In genomic region chr13:52600015-52600643, GRCm38 (mm10) we compare ENCODE assay signal across 23 mouse cellular contexts. TPM values are rescaled to one million over a fixed set of nuclear protein-coding genes. Genes with fewer than 3 reads are reported as not detected.
DNase-seq lines count a peak whose midpoint lies in the region; ATAC-seq and TF ChIP-seq lines count a peak whose summit lies in the region.
"Had no signal": no experiment of that assay in that cellular context is flagged by ENCODE, and none has a peak within 500 bp of the region (broad histone marks: within the 10 kb centered on the region; RNA-seq: fewer than 3 reads in every experiment).

No protein-coding gene starts in this region.

- no peaks in the 10 kb centered on the region for H3K27me3 ChIP-seq in midbrain, embryonic 10.5 days (ENCODE audit: low read depth, poor library complexity, severe bottlenecking)
- no peaks in the 10 kb centered on the region for H3K27me3 ChIP-seq in midbrain, embryonic 14.5 days (ENCODE audit: control insufficient read depth, insufficient read depth, low read length)
- H3K27me3 ChIP-seq in CH12.LX (replicated peaks) = no peaks in the 10 kb centered on the region
- H3K27me3 ChIP-seq: forebrain, embryonic 13.5 days; hindbrain, embryonic 15.5 days; intestine, embryonic 15.5 days; limb, embryonic 13.5 days; lung, embryonic 15.5 days; neural tube, embryonic 15.5 days had no signal

- H3K36me3 ChIP-seq in midbrain, embryonic 10.5 days = no peaks in the 10 kb centered on the region
- H3K36me3 ChIP-seq in midbrain, embryonic 14.5 days (ENCODE audit: control insufficient read depth, insufficient read depth, low read length) = no peaks in the 10 kb centered on the region
- peaks cover 45 to 63% of the 10 kb centered on the region in 2 experiments for H3K36me3 ChIP-seq in CH12.LX (replicated peaks in 1 of 2; ENCODE audit: control insufficient read depth in 1 of 2, insufficient read depth in 1 of 2, low read length in 1 of 2)
- H3K36me3 ChIP-seq: heart, embryonic 10.5 days; hindbrain, embryonic 15.5 days; intestine, embryonic 15.5 days; limb, embryonic 13.5 days; lung, embryonic 15.5 days; neural tube, embryonic 15.5 days had no signal

- no peak for ATAC-seq in midbrain, embryonic 14.5 days (ENCODE audit: low FRiP score, low TSS enrichment)
- peak; percentile 28; the same call in 1 of the 2 replicates for ATAC-seq in common myeloid progenitor, adult 5-6 weeks (replicated peaks; ENCODE audit: low read depth, poor library complexity, severe bottlenecking)
- no peak for ATAC-seq in activated CD4-positive, CD25-positive, alpha-beta regulatory T cell, adult 4 months
- ATAC-seq: forebrain, embryonic 13.5 days; intestine, embryonic 15.5 days; midbrain, embryonic 16.5 days had no signal

- H3K9ac ChIP-seq in midbrain, embryonic 14.5 days (replicated peaks; ENCODE audit: low read length) = no peak overlapping the region
- peak overlapping the region; percentile 96 for H3K9ac ChIP-seq in CH12.LX (ENCODE audit: insufficient read depth, low read depth)
- H3K9ac ChIP-seq: forebrain, embryonic 13.5 days; hindbrain, embryonic 15.5 days; intestine, embryonic 15.5 days; limb, embryonic 13.5 days; liver, embryonic 14.5 days; lung, embryonic 15.5 days; neural tube, embryonic 15.5 days had no signal

- H3K4me2 ChIP-seq in midbrain, embryonic 14.5 days (ENCODE audit: low read length) = no peak overlapping the region
- H3K4me2 ChIP-seq in CH12.LX (ENCODE audit: insufficient read depth, low read depth, poor library complexity, severe bottlenecking) = peak overlapping the region; percentile 82
- H3K4me2 ChIP-seq: forebrain, embryonic 13.5 days; hindbrain, embryonic 15.5 days; intestine, embryonic 15.5 days; limb, embryonic 13.5 days; lung, embryonic 15.5 days; neural tube, embryonic 15.5 days had no signal

- peak; percentile 95 for TF ChIP-seq EP300 in CH12.LX (IDR thresholded peaks at IDR 0.05; ENCODE audit: low read length)

- no peak for DNase-seq in midbrain, embryonic 10.5 days (ENCODE audit: low spot score)
- DNase-seq in midbrain, embryonic 14.5 days = no peak
- peak; percentile 97 for DNase-seq in CH12.LX (ENCODE audit: extremely low read depth)
- DNase-seq in natural killer cell, adult 2 months (ENCODE audit: low spot score in 2 of 2) = peak; percentile 43 to 56
- no peak for DNase-seq in cerebellum, adult 9-10 months
- DNase-seq in adrenal gland, postnatal 25 days = no peak
- DNase-seq: cerebellum, adult 2 months; cerebellum, postnatal 36 days; gastrocnemius, adult 2 months; heart, postnatal 4 days; kidney, adult 9 months had no signal

- no peak for TF ChIP-seq CTCF in CH12.LX (conservative IDR thresholded peaks at IDR 0.05 in 1 of 2, IDR thresholded peaks at IDR 0.05 in 1 of 2; ENCODE audit: low read depth in 2 of 2, low read length in 2 of 2)

- in situ Hi-C loops in CH12.LX (cut with MboI; ENCODE audit: low pct_ligation_motif_present, low pct_unique_long_range_greater_than_20kb, low sequenced_read_pairs) = no loop called here

- dilution Hi-C loops in CH12.LX (cut with MboI; ENCODE audit: extremely low pct_ligation_motif_present, extremely low pct_unique_long_range_greater_than_20kb, low sequenced_read_pairs) = no loop called here

- WGBS in midbrain, embryonic 10.5 days = 72% methylated on average over 4 of the region's 4 CpGs
- 62% methylated on average over 4 of the region's 4 CpGs for WGBS in midbrain, embryonic 14.5 days

- peak overlapping the region; percentile 13; the same call in 1 of the 2 replicates for H3K27ac ChIP-seq in midbrain, embryonic 10.5 days (replicated peaks)
- H3K27ac ChIP-seq in midbrain, embryonic 14.5 days (replicated peaks; ENCODE audit: low read depth, low read length) = no peak overlapping the region
- peak overlapping the region; percentile 98 for H3K27ac ChIP-seq in CH12.LX (ENCODE audit: insufficient read depth, low read depth)
- H3K27ac ChIP-seq: forebrain, embryonic 13.5 days; gastrocnemius, adult 2 months; heart, embryonic 10.5 days; hindbrain, embryonic 15.5 days; intestine, embryonic 15.5 days; limb, embryonic 13.5 days; liver, embryonic 14.5 days; lung, embryonic 15.5 days; neural tube, embryonic 15.5 days; stomach, postnatal 0 days had no signal

- H3K9me3 ChIP-seq in midbrain, embryonic 10.5 days (replicated peaks) = 0 out of 2 replicates have a peak, but pooled peaks cover 2% of the 10 kb centered on the region
- no peaks in the 10 kb centered on the region for H3K9me3 ChIP-seq in midbrain, embryonic 14.5 days (ENCODE audit: control insufficient read depth, low read length)
- H3K9me3 ChIP-seq in CH12.LX (replicated peaks; ENCODE audit: low read length) = peaks cover 16% of the 10 kb centered on the region
- H3K9me3 ChIP-seq: forebrain, embryonic 13.5 days; heart, embryonic 10.5 days; hindbrain, embryonic 15.5 days; intestine, embryonic 15.5 days; limb, embryonic 13.5 days; lung, embryonic 15.5 days; neural tube, embryonic 15.5 days had no signal

- TF ChIP-seq POLR2A in CH12.LX (IDR thresholded peaks at IDR 0.05; ENCODE audit: low read depth, low read length) = peak; percentile 72

- no peak overlapping the region for H3K4me3 ChIP-seq in midbrain, embryonic 10.5 days
- no peak overlapping the region for H3K4me3 ChIP-seq in midbrain, embryonic 14.5 days (replicated peaks; ENCODE audit: low read depth, low read length)
- peak overlapping the region; percentile 82 to 89 (median 89) for H3K4me3 ChIP-seq in CH12.LX (replicated peaks in 1 of 3; ENCODE audit: low read depth in 2 of 3, low read length in 2 of 3, poor library complexity in 1 of 3)
- H3K4me3 ChIP-seq: forebrain, embryonic 13.5 days; gastrocnemius, adult 2 months; heart, embryonic 10.5 days; hindbrain, embryonic 15.5 days; intestine, embryonic 15.5 days; limb, embryonic 13.5 days; lung, embryonic 15.5 days; neural tube, embryonic 15.5 days had no signal

- TF ChIP-seq RAD21 in CH12.LX (IDR thresholded peaks at IDR 0.05; ENCODE audit: low read depth, low read length) = no peak

- H3K79me2 ChIP-seq in CH12.LX (replicated peaks; ENCODE audit: control insufficient read depth, extremely low read depth, insufficient read depth, poor library complexity, severe bottlenecking) = peaks cover 83% of the 10 kb centered on the region

- H3K4me1 ChIP-seq in midbrain, embryonic 10.5 days = no peaks in the 10 kb centered on the region; the same call in 1 of the 2 replicates
- 0 out of 2 replicates have a peak, but pooled peaks cover 12% of the 10 kb centered on the region for H3K4me1 ChIP-seq in midbrain, embryonic 14.5 days (ENCODE audit: control insufficient read depth, insufficient read depth, low read length)
- peaks cover 32 to 52% of the 10 kb centered on the region in 2 experiments for H3K4me1 ChIP-seq in CH12.LX (ENCODE audit: control insufficient read depth in 1 of 2, insufficient read depth in 2 of 2)
- H3K4me1 ChIP-seq: forebrain, embryonic 13.5 days; intestine, embryonic 15.5 days; limb, embryonic 13.5 days; lung, embryonic 15.5 days had no signal

TF ChIP-seq in CH12.LX, 34 proteins besides CTCF, POLR2A, EP300 and RAD21 (continues in another document):
- TF ChIP-seq USF1 (IDR thresholded peaks at IDR 0.05; ENCODE audit: low read depth, low read length) (peak; percentile 17; the same call in 1 of the 2 replicates), KAT2A (IDR thresholded peaks at IDR 0.05; ENCODE audit: insufficient replicate concordance, low read length) (0 out of 2 replicates have a peak, but pooled peaks have one; percentile 34), CHD2 (IDR thresholded peaks at IDR 0.05; ENCODE audit: low read length) (peak; percentile 69), ETS1 (conservative IDR thresholded peaks at IDR 0.05; ENCODE audit: low read depth, low read length) (peak; percentile 95), RCOR1 (conservative IDR thresholded peaks at IDR 0.05; ENCODE audit: low read depth, low read length) (peak; percentile 92), JUN (IDR thresholded peaks at IDR 0.05; ENCODE audit: insufficient read depth, low read depth, low read length) (peak; percentile 49), E2F4 (IDR thresholded peaks at IDR 0.05; ENCODE audit: insufficient replicate concordance, low read depth, low read length) (no peak), MAZ (IDR thresholded peaks at IDR 0.05; ENCODE audit: low read depth, low read length) (peak; percentile 71; the same call in 1 of the 2 replicates), ELF1 (IDR thresholded peaks at IDR 0.05; ENCODE audit: low read depth, low read length) (peak; percentile 47; the same call in 1 of the 2 replicates), POLR2AphosphoS2 (IDR thresholded peaks at IDR 0.05; ENCODE audit: low read depth, low read length) (peak; percentile 79), NELFE (IDR thresholded peaks at IDR 0.05; ENCODE audit: low read depth, low read length) (peak; percentile 66), ZMIZ1 (IDR thresholded peaks at IDR 0.05; ENCODE audit: low read depth, low read length) (peak; percentile 94), HCFC1 (IDR thresholded peaks at IDR 0.05; ENCODE audit: low read depth, low read length) (peak; percentile 30), ZC3H11A (IDR thresholded peaks at IDR 0.05; ENCODE audit: low read depth, low read length) (no peak), USF2 (conservative IDR thresholded peaks at IDR 0.05; ENCODE audit: low read depth, low read length) (no peak; the same call in 1 of the 2 replicates), NRF1 (IDR thresholded peaks at IDR 0.05; ENCODE audit: low read depth, low read length) (no peak), SMC3 (IDR thresholded peaks at IDR 0.05; ENCODE audit: low read depth, low read length) (peak; percentile 19; the same call in 1 of the 2 replicates), MEF2A (IDR thresholded peaks at IDR 0.05; ENCODE audit: borderline replicate concordance, low read depth, low read length) (peak; percentile 85), TCF12 (IDR thresholded peaks at IDR 0.05; ENCODE audit: low read depth, low read length) (peak; percentile 97), MYC (IDR thresholded peaks at IDR 0.05; ENCODE audit: low read depth, low read length) (peak; percentile 70), UBTF (IDR thresholded peaks at IDR 0.05; ENCODE audit: low read depth, low read length) (no peak), SIN3A (IDR thresholded peaks at IDR 0.05; ENCODE audit: low read length) (peak; percentile 96), MAX (IDR thresholded peaks at IDR 0.05; ENCODE audit: low read length) (peak; percentile 57), BHLHE40 (IDR thresholded peaks at IDR 0.05; ENCODE audit: low read depth, low read length) (peak; percentile 88)

RNA-seq across cellular contexts. Expression of gene Syk, which starts 17.2 kb away (rescaled TPM):
- polyA plus RNA-seq in midbrain, embryonic 10.5 days (2016; fragmentation: Nextera tagmentation; extraction: Ambion mirVana) = 2.3 and 3.0 TPM in 2 replicates
- 0.77 and 1.9 TPM in 2 replicates for polyA plus RNA-seq in midbrain, embryonic 14.5 days (2014; fragmentation: Nextera tagmentation; extraction: Ambion mirVana)
- total RNA-seq in CH12.LX (2012; rRNA removed) (151 and 163 TPM in 2 replicates), CH12.LX (2014; rRNA removed) (108 and 117 TPM in 2 replicates)
- polyA plus RNA-seq in CH12.LX (2012; ENCODE audit: insufficient read length, low read depth) = 171 and 185 TPM in 2 replicates
- 79.3 and 83.0 TPM in 2 replicates for total RNA-seq in common myeloid progenitor, adult 5-6 weeks (2017)
- total RNA-seq in adrenal gland, postnatal 25 days (2021) = 3.1 and 3.4 TPM in 2 replicates
- polyA plus RNA-seq in activated CD4-positive, CD25-positive, alpha-beta regulatory T cell, adult 4 months (2017; shearing (Covaris generic)) = 1 to 10 TPM in 1 of 2 experiments, under 1 TPM in 1; 0.63 to 1.4 TPM

Comparison
In these comparisons a context has a peak if more than half of its experiments do, and no peak if none do; other contexts are left out.
1. DNase-seq: peak in CH12.LX (single experiment) and natural killer cell, adult 2 months (2 of 2); none in midbrain, embryonic 10.5 days (single experiment), midbrain, embryonic 14.5 days (single experiment), cerebellum, adult 9-10 months (single experiment) and adrenal gland, postnatal 25 days (single experiment).
2. H3K4me3 ChIP-seq: peak in CH12.LX (3 of 3); none in midbrain, embryonic 10.5 days (single experiment) and midbrain, embryonic 14.5 days (single experiment).
3. RNA of gene Syk, which starts 17.2 kb away (polyA plus RNA-seq): 171 to 185 TPM in CH12.LX; 2.3 to 3.0 TPM in midbrain, embryonic 10.5 days, 0.77 to 1.9 TPM in midbrain, embryonic 14.5 days and 0.63 to 1.4 TPM in activated CD4-positive, CD25-positive, alpha-beta regulatory T cell, adult 4 months; every median in the first group is over 10 times any median in the second.